Mouse (Mus musculus) E14TG2a.4 (cell line): ENCODE results near the gene E2f7.

Experiments
- CTCF ChIP-seq: conservative IDR thresholded peaks from 2 replicates; pipeline ENCODE4 v1.5.1; 2014; ENCODE audit warnings: low read length
- NANOG ChIP-seq: IDR thresholded peaks from 2 replicates; pipeline ENCODE4 v1.6.1; 2014; ENCODE audit warnings: borderline replicate concordance, low read length, mixed read lengths

DNA sequence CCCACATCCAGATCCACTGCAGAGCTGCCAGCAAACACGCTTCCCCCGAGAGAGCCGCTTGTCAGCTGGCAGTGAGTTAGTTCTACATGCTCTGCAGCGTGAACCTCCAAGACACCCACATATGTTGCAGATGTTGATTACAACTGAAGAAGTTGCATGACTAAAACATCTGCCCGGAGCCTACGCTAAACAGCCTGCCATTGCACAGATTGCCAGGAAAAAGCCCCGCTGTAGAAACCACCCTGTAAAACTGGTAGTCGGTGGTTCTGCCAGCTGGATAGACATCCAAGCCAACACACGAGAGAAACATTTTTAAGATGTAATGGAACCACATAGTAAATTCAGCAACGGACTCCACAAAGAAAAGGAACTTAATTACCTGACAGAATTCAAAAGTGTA, 24.3 kb downstream of the E2f7 start:
- TF ChIP-seq CTCF (no peak), NANOG (no peak)
